Mouse (Mus musculus) kidney, adult 2 months (tissue): ENCODE measurements at regions not wholly inside any gene's neighbourhood (a gene's known extent, or its start where the extent isn't known, plus 50 kb on each side); places are given as distances from the start of the nearest gene placed in this dataset.

Experiments used
- CTCF ChIP-seq: fragments of 200-500 bp; conservative IDR thresholded peaks from 2 replicates; pipeline ENCODE4 v1.5.1; 2011; ENCODE audit warnings: low read depth, mild to moderate bottlenecking, control low read depth, low read length, moderate library complexity, mixed read lengths; ENCODE audit not compliant: insufficient read depth, insufficient read length
- POLR2A ChIP-seq: fragments of 200-500 bp; IDR thresholded peaks from one replicate; pipeline ENCODE4 v1.6.1; 2011; ENCODE audit warnings: low read depth, low read length, control low read depth

GRCm38 (mm10) chr5:21113377-21113776, 57.7 kb upstream of the Ptpn12 start:
- TF ChIP-seq CTCF (no peak), POLR2A (no peak)
